ENCODE assay signal across 20 mouse cellular contexts in genomic region chr9:67117639-67118038, GRCm38 (mm10).
DNase-seq lines count a peak whose midpoint lies in the region; ATAC-seq and TF ChIP-seq lines count a peak whose summit lies in the region.
"Had no signal": no experiment of that assay in that cellular context is flagged by ENCODE, and none has a peak within 500 bp of the region (broad histone marks: within the 10 kb centered on the region; RNA-seq: fewer than 3 reads in every experiment).

No protein-coding gene starts in this region.

- 83% methylated on average over 5 of the region's 5 CpGs for WGBS in embryonic facial prominence, embryonic 10.5 days
- WGBS in intestine, embryonic 14.5 days, result 51% methylated on average over 5 of the region's 5 CpGs
- 32% methylated on average over 5 of the region's 5 CpGs for WGBS in small intestine, adult 2 months
- WGBS in forebrain, postnatal 0 days, result 87% methylated on average over 5 of the region's 5 CpGs

- H3K9ac ChIP-seq in intestine, embryonic 14.5 days (ENCODE audit: low read length), result no peak overlapping the region
- no peak overlapping the region for H3K9ac ChIP-seq in forebrain, postnatal 0 days
- H3K9ac ChIP-seq: embryonic facial prominence, embryonic 12.5 days; forebrain, embryonic 12.5 days; heart, embryonic 15.5 days had no signal

- no peaks in the 10 kb centered on the region for H3K36me3 ChIP-seq in embryonic facial prominence, embryonic 10.5 days (replicated peaks)
- no peaks in the 10 kb centered on the region for H3K36me3 ChIP-seq in intestine, embryonic 14.5 days (ENCODE audit: control insufficient read depth, insufficient read depth, low read length)
- H3K36me3 ChIP-seq in small intestine, adult 2 months (ENCODE audit: control insufficient read depth, insufficient read depth, low read length), result no peaks in the 10 kb centered on the region
- no peaks in the 10 kb centered on the region for H3K36me3 ChIP-seq in forebrain, postnatal 0 days (ENCODE audit: insufficient read depth)
- H3K36me3 ChIP-seq: embryonic facial prominence, embryonic 12.5 days; forebrain, embryonic 12.5 days; heart, embryonic 15.5 days; hindbrain, embryonic 10.5 days had no signal

- no peak for DNase-seq in embryonic facial prominence, embryonic 10.5 days (ENCODE audit: low spot score)
- no peak for DNase-seq in intestine, embryonic 14.5 days (ENCODE audit: low spot score)
- DNase-seq in yolk sac, embryonic 10.5 days (ENCODE audit: low spot score), result peak; percentile 75
- no peak for DNase-seq in forebrain, postnatal 0 days
- DNase-seq: adrenal gland, adult 8-10 months; adrenal gland, postnatal 36 days; cerebellum, adult 2 months; cerebellum, postnatal 14 days; embryo, embryonic 11 days; heart, adult 18-20 months had no signal

- TF ChIP-seq CTCF in small intestine, adult 2 months (IDR thresholded peaks at IDR 0.05; ENCODE audit: extremely low read depth, insufficient read length, insufficient replicate concordance, low read depth, low read length), result peak; percentile 20; the same call in 1 of the 2 replicates
- no peak for TF ChIP-seq CTCF in forebrain, postnatal 0 days (IDR thresholded peaks at IDR 0.05; ENCODE audit: low read depth)

- H3K27me3 ChIP-seq in embryonic facial prominence, embryonic 10.5 days (replicated peaks; ENCODE audit: low read depth, poor library complexity, severe bottlenecking), result no peaks in the 10 kb centered on the region
- no peaks in the 10 kb centered on the region for H3K27me3 ChIP-seq in intestine, embryonic 14.5 days (replicated peaks; ENCODE audit: control insufficient read depth, insufficient read depth, low read length)
- no peaks in the 10 kb centered on the region for H3K27me3 ChIP-seq in small intestine, adult 2 months (ENCODE audit: control insufficient read depth, insufficient read depth, low read length)
- no peaks in the 10 kb centered on the region for H3K27me3 ChIP-seq in forebrain, postnatal 0 days (ENCODE audit: insufficient read depth, low read length)
- H3K27me3 ChIP-seq: embryonic facial prominence, embryonic 12.5 days; forebrain, embryonic 12.5 days; heart, embryonic 15.5 days had no signal

- no peak overlapping the region for H3K4me3 ChIP-seq in embryonic facial prominence, embryonic 10.5 days
- no peak overlapping the region for H3K4me3 ChIP-seq in intestine, embryonic 14.5 days (ENCODE audit: low read depth, low read length)
- no peak overlapping the region for H3K4me3 ChIP-seq in small intestine, adult 2 months (ENCODE audit: low read depth, low read length)
- H3K4me3 ChIP-seq in forebrain, postnatal 0 days (ENCODE audit: low read depth, low read length), result no peak overlapping the region
- H3K4me3 ChIP-seq: embryonic facial prominence, embryonic 12.5 days; forebrain, embryonic 12.5 days; heart, embryonic 15.5 days; hindbrain, embryonic 10.5 days had no signal

- TF ChIP-seq POLR2A in small intestine, adult 2 months (IDR thresholded peaks at IDR 0.05; ENCODE audit: low read depth, low read length), result no peak

- no peaks in the 10 kb centered on the region for H3K9me3 ChIP-seq in embryonic facial prominence, embryonic 10.5 days
- no peaks in the 10 kb centered on the region for H3K9me3 ChIP-seq in intestine, embryonic 14.5 days (ENCODE audit: control insufficient read depth, low read length)
- no peaks in the 10 kb centered on the region for H3K9me3 ChIP-seq in forebrain, postnatal 0 days (ENCODE audit: low read length)
- H3K9me3 ChIP-seq: embryonic facial prominence, embryonic 12.5 days; forebrain, embryonic 12.5 days; heart, embryonic 15.5 days; hindbrain, embryonic 10.5 days had no signal

- peaks cover 36% of the 10 kb centered on the region for H3K4me1 ChIP-seq in embryonic facial prominence, embryonic 10.5 days
- peaks cover 37% of the 10 kb centered on the region for H3K4me1 ChIP-seq in intestine, embryonic 14.5 days (replicated peaks; ENCODE audit: control insufficient read depth, insufficient read depth, low read length)
- H3K4me1 ChIP-seq in small intestine, adult 2 months (ENCODE audit: control insufficient read depth, insufficient read depth, insufficient read length, low read length), result peaks cover 37% of the 10 kb centered on the region
- no peaks in the 10 kb centered on the region for H3K4me1 ChIP-seq in forebrain, postnatal 0 days (ENCODE audit: insufficient read depth)
- H3K4me1 ChIP-seq: hindbrain, embryonic 10.5 days had no signal

- ATAC-seq in intestine, embryonic 14.5 days (replicated peaks; ENCODE audit: low FRiP score, low TSS enrichment, low read depth), result no peak
- ATAC-seq in activated CD4-positive, CD25-positive, alpha-beta regulatory T cell, adult 4 months, result no peak
- ATAC-seq in forebrain, postnatal 0 days, result no peak
- ATAC-seq: forebrain, embryonic 16.5 days; hindbrain, embryonic 16.5 days; inflammation-experienced regulatory T-cells, adult 6 months had no signal

- no peak overlapping the region for H3K4me2 ChIP-seq in intestine, embryonic 14.5 days (ENCODE audit: low read length)
- H3K4me2 ChIP-seq in forebrain, postnatal 0 days (ENCODE audit: low read depth), result no peak overlapping the region
- H3K4me2 ChIP-seq: embryonic facial prominence, embryonic 12.5 days; forebrain, embryonic 12.5 days; heart, embryonic 11.5 days; heart, embryonic 15.5 days had no signal

- 0 out of 2 replicates have a peak overlapping the region, but pooled peaks have one; percentile 78 for H3K27ac ChIP-seq in embryonic facial prominence, embryonic 10.5 days (replicated peaks)
- H3K27ac ChIP-seq in intestine, embryonic 14.5 days (ENCODE audit: low read depth), result peak overlapping the region; percentile 72; the same call in 1 of the 2 replicates
- peak overlapping the region; percentile 87 for H3K27ac ChIP-seq in small intestine, adult 2 months (ENCODE audit: insufficient read depth, low read depth, low read length)
- no peak overlapping the region for H3K27ac ChIP-seq in forebrain, postnatal 0 days (ENCODE audit: low read depth, low read length)
- H3K27ac ChIP-seq: forebrain, embryonic 12.5 days; heart, embryonic 15.5 days; hindbrain, embryonic 10.5 days had no signal
